Mouse (Mus musculus) Patski (cell line): ENCODE data around the gene Rex1bd. TPM values are rescaled to one million over a fixed set of nuclear protein-coding genes. Genes with fewer than 3 reads are reported as not detected.

Source experiments
- ATAC-seq: fragments of 100-300 bp; one replicate; pipeline ENCODE4 v1.8.0; 2021
- CTCF ChIA-PET: fragments of 350-600 bp; sonication (Branson Sonifier 250); formaldehyde crosslinking; loops from one replicate; lab custom pipeline; 2022; ENCODE audit warnings: inconsistent platforms; lab: Charles Lee
- POLR2A ChIA-PET: fragments of 350-600 bp; sonication (Branson Sonifier 250); formaldehyde crosslinking; loops from one replicate; lab custom pipeline; 2022; ENCODE audit warnings: antibody characterized with exemption, inconsistent platforms; lab: Charles Lee
- DNase-seq: peaks from one replicate; pipeline ENCODE4 v3.0.0-alpha.2; 2011; ENCODE audit warnings: low read depth, low spot score
- H3K27me3 ChIP-seq: fragments of 371-371 bp; one replicate; pipeline ENCODE4 v1.5.1; 2021
- CTCF ChIP-seq: fragments of 100-300 bp; IDR thresholded peaks from one replicate; pipeline ENCODE4 v1.5.1; 2021
- in situ Hi-C: fragments of 300-500 bp; cut with MboI; formaldehyde crosslinking; loops from 3 replicates; pipeline ENCODE4 v1.11.1; 2018; ENCODE audit warnings: low pct_unique_long_range_greater_than_20kb, mixed read lengths
- polyA plus RNA-seq: library from polyadenylated mRNA; unstranded; gene quantifications from one replicate; pipeline ENCODE4 v1.2.3, GENCODE M21; 2021

Rex1bd gene
- polyA plus RNA-seq, 1 experiment from 2014 or later = 93.9 TPM

DNA sequence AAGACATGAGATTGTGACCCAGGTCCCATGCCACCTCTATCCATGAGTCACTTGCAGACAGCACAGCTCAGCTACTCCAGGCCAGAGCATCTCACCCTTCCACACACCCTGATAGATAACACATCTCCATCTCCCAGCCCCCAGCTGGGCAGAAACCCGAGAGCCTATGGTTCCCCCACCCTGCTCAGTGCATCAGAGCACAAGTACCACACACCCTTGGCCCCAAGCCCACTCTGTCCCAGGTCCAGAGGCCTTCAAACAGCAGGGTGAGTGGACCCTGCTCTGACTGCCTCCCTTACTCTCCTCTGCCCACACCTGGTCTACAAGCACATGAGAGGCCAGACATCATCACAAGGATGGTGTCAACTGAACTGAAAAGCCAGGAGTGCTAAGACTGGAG, 38.6 kb downstream of the Rex1bd start:
- CTCF ChIA-PET = interaction anchor here (0.7 kb wide), 1 partner anchor 26 kb away, joined by 3 read pairs; no protein-coding TSS in a partner anchor
- ATAC-seq (no peak), DNase-seq (no peak)
- in situ Hi-C loops = no loop called here
- POLR2A ChIA-PET = no interaction called here
- H3K27me3 ChIP-seq = no peaks in the 10 kb centered on the region
- no peak for TF ChIP-seq CTCF

- TF ChIP-seq CTCF = no peak
- in situ Hi-C loops = no loop called here
- POLR2A ChIA-PET = interaction anchor here (0.6 to 0.9 kb wide), 3 partner anchors 10 to 294 kb away, joined by 3 to 5 read pairs (median 3); no protein-coding TSS in a partner anchor
- no peak for ATAC-seq
- DNase-seq = no peak
- CTCF ChIA-PET = interaction anchor here (0.7 kb wide), 2 partner anchors 24 to 25 kb away, joined by 3 read pairs; no protein-coding TSS in a partner anchor
- H3K27me3 ChIP-seq = no peaks in the 10 kb centered on the region
These were observed 39.3 kb downstream of the Rex1bd start for GRCm38 (mm10) chr8:70467229-70467725.

DNA sequence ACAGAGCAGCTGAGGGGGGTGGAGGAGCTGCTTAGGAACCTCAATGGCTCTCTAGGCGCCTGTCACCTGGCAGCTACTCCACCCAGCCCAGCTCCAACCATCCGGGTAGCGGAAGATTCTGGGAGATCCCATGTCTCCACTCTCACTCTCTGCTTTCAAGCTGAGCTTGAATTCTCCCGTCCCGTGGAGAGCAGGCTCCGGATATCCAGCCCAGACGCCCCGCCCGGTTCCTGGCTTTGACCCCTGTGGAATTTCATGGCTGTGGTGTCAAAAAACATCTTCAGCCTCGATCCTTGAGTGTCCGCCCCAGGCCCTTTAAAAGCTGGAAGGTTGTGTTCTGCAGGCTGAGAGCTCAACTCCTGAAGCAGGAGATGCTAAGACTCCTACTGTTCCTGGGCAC, 39.8 kb downstream of the Rex1bd start:
- POLR2A ChIA-PET = interaction anchor here (0.6 to 0.9 kb wide), 3 partner anchors 9 to 294 kb away, joined by 3 read pairs; no protein-coding TSS in a partner anchor
- DNase-seq (no peak), ATAC-seq (no peak)
- CTCF ChIA-PET = interaction anchor here (0.7 kb wide), 1 partner anchor 23 kb away, joined by 3 read pairs; no protein-coding TSS in a partner anchor
- H3K27me3 ChIP-seq = no peaks in the 10 kb centered on the region
- in situ Hi-C loops = no loop called here
- no peak for TF ChIP-seq CTCF

- DNase-seq (no peak), ATAC-seq (no peak)
- TF ChIP-seq CTCF = no peak
- no peaks in the 10 kb centered on the region for H3K27me3 ChIP-seq
- ChIA-PET CTCF (no interaction called here), POLR2A (interaction anchor here (0.6 kb wide), 2 partner anchors 34 to 114 kb away, joined by 3 read pairs; no protein-coding TSS in a partner anchor)
- in situ Hi-C loops = no loop called here
These were observed 40.2 kb downstream of the Rex1bd start for GRCm38 (mm10) chr8:70466305-70466704.

DNA sequence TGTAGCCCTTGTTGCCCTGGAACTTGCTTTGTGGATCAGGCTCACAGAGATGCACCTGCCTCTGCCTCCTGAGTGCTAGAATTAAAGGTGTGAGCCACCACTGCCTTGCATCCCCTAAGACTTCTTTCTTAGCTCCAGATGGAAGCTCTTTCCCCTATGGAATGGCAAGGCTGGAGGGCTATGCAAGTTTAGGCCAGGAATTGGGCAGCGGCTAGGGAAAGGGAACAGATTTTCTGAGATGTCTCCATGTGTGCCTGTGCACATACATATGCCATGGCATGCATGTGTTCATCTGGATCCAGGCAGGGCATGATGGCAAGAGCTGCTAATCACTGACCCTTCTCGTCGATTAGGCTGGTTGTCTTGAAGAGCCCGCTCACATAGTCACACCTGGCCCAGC, 40.9 kb downstream of the Rex1bd start:
- no peak for DNase-seq
- ChIA-PET CTCF (interaction anchor here (1.3 kb wide), 1 partner anchor 11 kb away, joined by 4 read pairs; no protein-coding TSS in a partner anchor), POLR2A (interaction anchor here (0.6 kb wide), 1 partner anchor 33 kb away, joined by 3 read pairs; no protein-coding TSS in a partner anchor)
- ATAC-seq = no peak
- no peaks in the 10 kb centered on the region for H3K27me3 ChIP-seq
- TF ChIP-seq CTCF = no peak
- in situ Hi-C loops = no loop called here

DNA sequence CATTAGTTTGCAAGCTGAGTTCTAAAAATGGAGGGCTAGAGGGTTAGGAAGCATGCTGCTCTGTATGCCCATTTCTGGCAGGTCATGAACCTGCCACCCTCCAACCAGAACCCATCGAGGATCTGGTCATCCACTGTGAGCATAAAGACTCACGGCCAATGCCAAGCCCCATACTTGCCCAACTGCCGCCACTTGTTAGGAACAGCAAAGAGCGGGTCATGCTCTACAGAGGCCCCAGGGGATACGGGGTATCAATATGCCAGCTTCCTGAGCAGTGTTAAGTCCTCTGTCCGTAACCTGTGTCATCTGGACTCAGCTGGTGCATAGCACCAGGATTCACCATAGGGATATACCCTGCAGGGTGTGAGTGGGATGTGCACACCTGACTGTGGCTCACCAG, 42.4 kb downstream of the Rex1bd start:
- DNase-seq (no peak), ATAC-seq (no peak)
- POLR2A ChIA-PET = no interaction called here
- CTCF ChIA-PET = interaction anchor here (1.3 kb wide), 1 partner anchor 10 kb away, joined by 4 read pairs; no protein-coding TSS in a partner anchor
- no peak for TF ChIP-seq CTCF
- no peaks in the 10 kb centered on the region for H3K27me3 ChIP-seq
- in situ Hi-C loops = no loop called here

- TF ChIP-seq CTCF = no peak
- POLR2A ChIA-PET = interaction anchor here (1.1 kb wide), 1 partner anchor 31 kb away, joined by 4 read pairs; no protein-coding TSS in a partner anchor
- in situ Hi-C loops = no loop called here
- ATAC-seq (no peak), DNase-seq (no peak)
- no peaks in the 10 kb centered on the region for H3K27me3 ChIP-seq
- CTCF ChIA-PET = no interaction called here
These were observed 43.2 kb downstream of the Rex1bd start for GRCm38 (mm10) chr8:70463306-70463705.

DNA sequence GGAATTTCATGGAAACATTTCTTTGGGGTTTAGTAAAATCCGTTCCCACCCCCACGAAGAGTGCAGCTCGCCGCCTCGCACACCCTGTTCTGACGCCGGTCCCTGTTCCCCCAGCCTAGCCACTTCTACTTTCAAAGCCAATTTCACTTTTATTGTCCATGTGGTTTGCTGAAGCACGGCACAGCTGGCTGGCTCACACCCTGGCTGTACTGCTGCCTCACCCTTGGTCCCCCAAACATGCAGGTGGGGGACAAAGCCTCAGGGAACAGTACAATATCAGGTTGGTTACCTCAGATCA, 44.1 kb downstream of the Rex1bd start:
- in situ Hi-C loops = no loop called here
- POLR2A ChIA-PET = interaction anchor here (1.1 kb wide), 1 partner anchor 31 kb away, joined by 4 read pairs; no protein-coding TSS in a partner anchor
- DNase-seq (no peak), ATAC-seq (no peak)
- CTCF ChIA-PET = no interaction called here
- no peaks in the 10 kb centered on the region for H3K27me3 ChIP-seq
- TF ChIP-seq CTCF = no peak

DNA sequence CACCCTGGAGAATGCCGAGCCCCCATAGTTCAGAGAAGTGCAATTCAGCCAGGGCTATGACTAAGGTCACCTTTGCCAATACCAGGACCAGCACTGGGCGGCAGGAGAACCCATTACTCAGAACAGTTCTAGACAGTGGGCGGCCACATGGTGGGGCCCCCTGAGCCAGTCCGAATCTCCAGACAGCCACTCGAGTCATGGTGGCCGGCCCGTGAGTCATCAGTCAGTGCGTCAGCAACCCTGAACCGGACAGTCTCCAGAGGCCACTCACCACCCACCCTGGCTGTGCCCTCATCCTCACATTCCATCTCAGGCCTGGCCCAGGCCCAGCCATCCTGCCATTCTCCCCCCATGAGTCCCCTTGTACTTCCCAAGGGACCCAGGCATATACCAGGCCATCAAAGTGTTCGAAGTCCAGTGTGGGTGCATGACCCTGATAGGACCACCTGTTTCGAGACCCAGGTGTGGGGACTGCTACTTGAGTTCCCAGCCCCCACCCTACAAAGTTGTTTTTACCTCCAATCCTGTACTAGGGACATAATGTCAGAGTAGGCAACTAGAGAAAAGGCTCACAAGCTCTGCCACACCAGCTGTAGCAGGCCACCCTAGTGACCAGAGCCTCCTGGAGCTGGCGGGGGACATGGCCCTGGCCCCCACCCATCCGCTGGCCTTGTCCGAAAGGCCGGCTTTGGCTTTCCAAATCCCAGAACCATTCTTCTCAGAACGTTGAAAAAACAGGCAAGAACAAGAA, 44.6 kb downstream of the Rex1bd start:
- TF ChIP-seq CTCF = no peak
- ChIA-PET POLR2A (interaction anchor here (1.1 kb wide), 1 partner anchor 30 kb away, joined by 4 read pairs; no protein-coding TSS in a partner anchor), CTCF (interaction anchor here (1.0 kb wide), 1 partner anchor 42 kb away, joined by 3 read pairs; no protein-coding TSS in a partner anchor)
- peak; percentile 77 for ATAC-seq
- DNase-seq = peak; percentile 44
- in situ Hi-C loops = no loop called here
- no peaks in the 10 kb centered on the region for H3K27me3 ChIP-seq

DNA sequence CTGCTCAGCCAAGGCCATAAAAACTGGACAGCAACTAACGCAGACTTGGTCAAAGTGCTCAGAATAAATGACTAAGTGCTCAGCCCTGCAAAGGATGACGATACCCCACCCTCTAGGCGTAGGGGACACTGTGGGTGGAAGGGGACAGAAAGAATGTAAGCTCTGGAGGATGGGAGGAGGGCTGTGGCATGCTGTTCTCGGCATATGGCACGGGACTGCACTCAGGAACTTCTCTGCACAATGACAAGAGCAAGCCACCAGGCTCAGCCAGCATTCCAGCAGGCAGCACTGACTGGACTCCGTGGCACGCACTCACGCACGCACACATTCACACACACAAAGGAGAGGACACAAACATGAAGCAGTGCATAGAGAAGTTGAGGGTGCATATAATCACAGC, 45.9 kb downstream of the Rex1bd start:
- CTCF ChIA-PET = interaction anchor here (1.0 kb wide), 1 partner anchor 44 kb away, joined by 3 read pairs; no protein-coding TSS in a partner anchor
- DNase-seq (no peak), ATAC-seq (no peak)
- POLR2A ChIA-PET = interaction anchor here (0.9 kb wide), 1 partner anchor 12 kb away, joined by 3 read pairs; no protein-coding TSS in a partner anchor
- no peaks in the 10 kb centered on the region for H3K27me3 ChIP-seq
- TF ChIP-seq CTCF = no peak
- in situ Hi-C loops = no loop called here

DNA sequence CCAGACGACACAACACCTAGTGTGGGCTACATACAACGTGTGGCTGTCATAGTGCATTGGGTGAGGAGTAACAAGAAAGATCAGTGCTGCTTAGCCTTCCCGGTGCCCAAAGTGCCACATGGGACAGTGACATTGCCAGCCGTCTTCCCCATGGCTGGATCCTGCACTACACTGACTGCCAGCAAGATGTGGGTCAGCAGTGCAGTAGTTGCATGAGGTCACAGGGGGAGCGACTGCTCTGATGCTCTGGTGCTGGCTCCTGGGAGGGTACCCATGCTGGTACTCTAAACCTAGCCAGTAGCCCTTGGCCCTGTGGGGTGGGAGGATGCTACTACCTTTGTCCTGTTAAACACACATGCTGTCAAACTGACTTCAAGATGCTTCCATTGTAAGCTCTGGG, 46.4 kb downstream of the Rex1bd start:
- TF ChIP-seq CTCF = no peak
- H3K27me3 ChIP-seq = no peaks in the 10 kb centered on the region
- in situ Hi-C loops = no loop called here
- DNase-seq (no peak), ATAC-seq (peak; percentile 9)
- POLR2A ChIA-PET = interaction anchor here (0.9 kb wide), 1 partner anchor 12 kb away, joined by 3 read pairs; no protein-coding TSS in a partner anchor
- CTCF ChIA-PET = no interaction called here
